Mouse (Mus musculus): ENCODE measurements around the gene Robo1.

- TF ChIP-seq CTCF (IDR thresholded peaks at IDR 0.05; ENCODE audit: low read depth) (no peak), EP300 (optimal IDR thresholded peaks at IDR 0.05) (no peak)
Measured at GRCm38 (mm10) chr16:72998677-72999076, 690.6 kb downstream of the Robo1 start.
